Mouse (Mus musculus) adrenal gland, adult 8-10 months (tissue): ENCODE results near the gene Kat2b. TPM values are rescaled to one million over a fixed set of nuclear protein-coding genes. Genes with fewer than 3 reads are reported as not detected.
"Not testable (repeated sequence)": the region's sequence is repeated elsewhere in the genome, so short reads cannot be mapped to it uniquely, and the experiment has no call there.

Experiments
- DNase-seq: peaks from one replicate; pipeline ENCODE4 v3.0.0; 2022
- total RNA-seq, 4 experiments: library from RNA; stranded (reverse); gene quantifications; 2 replicates each; pipeline ENCODE4 v1.2.4; 2022

The Kat2b gene
- total RNA-seq, 4 experiments from 2014 or later: 77.7 to 105 (median 82.5) TPM

DNA sequence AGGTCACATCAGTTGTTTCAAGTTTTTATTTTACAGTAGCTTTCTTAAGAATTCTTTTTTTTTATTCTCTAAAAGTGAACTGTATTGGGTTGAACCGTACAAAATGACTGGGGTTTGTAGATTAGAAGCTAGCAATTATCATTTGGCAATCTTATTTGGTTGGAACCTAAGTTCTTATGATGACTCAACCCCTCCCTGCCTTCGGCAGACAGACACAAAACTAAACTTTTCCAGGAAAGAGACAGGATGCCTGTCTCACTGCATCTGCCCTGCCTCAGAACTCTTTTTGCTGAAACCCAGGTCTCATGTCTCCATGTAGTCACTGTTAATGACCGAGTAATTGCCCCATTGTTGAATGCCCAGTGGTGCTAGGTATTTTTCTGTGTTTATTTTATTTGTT, 97.6 kb downstream of the Kat2b start:
- DNase-seq: no peak

DNA sequence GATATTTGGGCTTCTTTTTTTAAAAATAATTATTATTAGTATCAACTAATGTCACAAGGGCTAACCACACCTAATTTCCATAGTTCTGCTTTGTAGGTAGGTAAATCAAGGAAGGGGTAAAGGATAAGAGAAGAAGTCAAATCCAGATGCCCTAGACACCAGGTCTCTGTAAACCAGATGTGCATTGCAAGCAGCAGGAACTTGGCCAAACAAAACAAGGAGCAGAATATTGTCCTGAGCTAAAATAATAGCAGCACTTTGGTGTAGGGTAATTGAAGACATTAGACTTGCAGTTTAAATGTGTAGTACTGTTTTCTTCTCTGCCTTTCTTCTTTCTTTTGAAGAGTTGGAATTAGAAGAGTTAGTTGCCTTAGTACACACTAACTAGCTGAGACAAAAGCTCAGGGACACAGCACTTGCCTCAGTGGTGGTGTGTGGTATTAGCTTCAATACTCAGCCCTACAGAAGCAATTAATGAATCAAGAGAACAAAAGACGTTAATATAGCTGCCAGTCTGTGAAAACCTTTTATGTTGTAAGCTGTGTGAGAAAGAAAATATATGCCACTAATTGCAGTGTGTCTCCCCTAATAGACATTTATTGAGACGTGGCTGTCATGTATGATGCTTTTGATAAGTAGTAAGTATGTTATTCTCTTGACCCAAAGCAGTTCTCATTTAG, 98.2 kb downstream of the Kat2b start:
- no peak for DNase-seq

DNA sequence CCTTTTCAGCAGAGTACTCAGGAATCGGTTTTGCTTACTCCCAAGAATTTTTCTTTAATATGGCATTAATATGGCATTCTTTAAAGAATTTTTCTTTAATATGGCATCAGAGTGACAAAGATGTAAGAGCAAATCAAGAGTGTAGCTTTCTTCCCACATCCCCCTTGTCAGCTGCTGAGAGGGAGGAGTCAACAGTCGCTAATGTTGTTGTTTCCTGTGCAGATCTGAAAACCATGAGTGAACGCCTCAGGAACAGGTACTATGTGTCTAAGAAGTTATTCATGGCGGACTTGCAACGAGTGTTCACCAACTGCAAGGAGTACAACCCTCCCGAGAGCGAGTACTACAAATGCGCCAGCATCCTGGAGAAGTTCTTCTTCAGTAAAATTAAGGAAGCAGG, 103.8 kb downstream of the Kat2b start:
- DNase-seq: no peak

GRCm38 (mm10) chr17:53678716-53679115, 112.1 kb downstream of the Kat2b start:
- no peak for DNase-seq

DNA sequence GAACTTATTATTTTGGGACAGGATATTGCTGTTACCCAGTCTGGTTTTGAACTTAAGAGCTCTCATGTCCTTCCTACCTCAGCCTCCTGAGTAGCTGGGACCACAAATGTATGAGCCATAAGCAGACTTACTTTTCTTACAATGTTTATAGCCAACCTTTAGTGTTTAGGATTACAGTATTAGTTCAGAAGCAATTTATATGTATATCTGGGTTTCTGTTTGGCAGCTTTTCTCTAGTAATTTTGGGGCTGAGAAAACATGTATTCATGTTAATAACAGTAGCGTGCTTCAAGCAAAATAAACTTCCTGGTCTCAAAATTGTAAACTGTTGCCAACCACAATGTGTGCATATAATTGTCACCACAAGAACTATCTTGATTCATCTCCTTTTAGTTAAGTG, 121.7 kb downstream of the Kat2b start:
- DNase-seq: no peak

- DNase-seq: peak; percentile 96
Observed at GRCm38 (mm10) chr17:53688877-53689802, 122.5 kb downstream of the Kat2b start, which contains the start of gene Sgo1. Gene Sgo1, minus strand, starts transcription at chr17:53689333.

DNA sequence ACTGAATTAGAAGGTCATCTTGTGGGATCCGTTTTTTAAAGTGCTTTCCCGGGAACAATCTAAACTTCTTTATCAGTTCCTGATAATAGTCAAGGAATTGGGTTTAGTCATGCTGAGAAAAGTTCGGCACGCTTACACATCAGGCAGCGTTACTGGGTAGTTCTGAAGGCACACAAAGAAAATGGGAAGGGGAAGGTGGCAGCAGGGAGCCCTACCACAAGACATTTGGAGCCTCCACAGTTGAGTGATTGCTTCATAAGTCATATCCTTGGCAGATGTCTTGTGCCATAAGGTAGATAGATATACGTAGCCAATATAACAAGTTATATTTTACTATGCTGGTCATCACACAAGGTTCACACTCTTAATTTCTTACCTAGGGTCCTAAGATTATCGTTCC, 123.3 kb downstream of the Kat2b start:
- no peak for DNase-seq

GRCm38 (mm10) chr17:53694039-53694438, 127.4 kb downstream of the Kat2b start:
- no peak for DNase-seq

GRCm38 (mm10) chr17:53697521-53697920, 130.9 kb downstream of the Kat2b start:
- DNase-seq: not testable (repeated sequence)

DNA sequence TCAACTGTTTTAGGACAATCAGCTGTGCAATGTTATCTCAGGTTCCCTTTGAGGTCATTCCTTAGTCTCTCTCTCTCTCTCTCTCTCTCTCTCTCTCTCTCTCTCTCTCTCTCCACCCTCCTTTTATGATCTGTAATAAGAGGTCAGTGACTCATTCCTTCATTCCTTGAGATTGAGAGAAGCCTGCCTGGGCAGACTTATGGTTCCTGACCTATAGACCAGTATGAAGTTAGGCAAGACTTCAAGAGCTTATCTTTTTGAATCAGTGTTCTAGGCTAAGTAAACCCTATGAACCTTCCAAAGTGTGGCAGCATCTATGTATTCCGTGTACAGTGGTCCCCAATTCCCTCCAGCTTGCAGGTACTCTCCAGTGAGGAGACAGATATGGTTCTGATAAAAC, 147.8 kb downstream of the Kat2b start:
- no peak for DNase-seq

- DNase-seq: not testable (repeated sequence)
Observed at GRCm38 (mm10) chr17:53715161-53715560, 148.5 kb downstream of the Kat2b start.

- DNase-seq: no peak
Observed at GRCm38 (mm10) chr17:53718474-53718873, 151.8 kb downstream of the Kat2b start.

DNA sequence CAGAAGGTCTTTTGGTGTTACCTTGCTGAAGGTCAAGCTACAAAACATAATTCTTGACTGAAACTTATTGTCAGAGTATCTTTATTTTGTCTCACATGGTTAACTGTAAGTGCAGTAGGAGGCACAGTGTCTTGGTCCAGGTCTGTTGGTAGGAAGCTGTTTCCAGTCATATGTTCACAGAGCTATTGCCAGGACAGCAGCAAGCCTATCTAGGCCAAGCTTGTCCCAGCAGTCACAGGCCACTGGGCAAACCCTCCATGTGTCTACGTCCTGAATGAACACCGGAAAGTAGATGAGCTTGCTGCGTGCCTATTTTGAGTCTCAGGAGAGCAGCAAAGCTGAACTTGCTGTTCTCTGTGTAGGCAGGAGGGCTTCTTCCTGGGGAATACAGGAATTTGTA, 152.3 kb downstream of the Kat2b start:
- not testable (repeated sequence) for DNase-seq

Other genes starting within 250 kb of the Kat2b start
- under 1 TPM; 0.41 to 0.99 (median 0.58) TPM for gene Efhb, start 103.5 kb upstream of the Kat2b start, total RNA-seq
- gene Rab5a, start 87.6 kb upstream of the Kat2b start, total RNA-seq: 100 to 1,000 TPM in 1 of 4 experiments, 10 to 100 TPM in 3; 93.0 to 114 (median 97.6) TPM
- not detected for gene Pp2d1, start 27.4 kb upstream of the Kat2b start, total RNA-seq
- under 1 TPM; 0.32 to 0.94 (median 0.34) TPM for gene Sgo1, start 122.5 kb downstream of the Kat2b start, total RNA-seq